Mouse (Mus musculus): ENCODE measurements around the gene Spsb1.

Gene Spsb1

GRCm38 (mm10) chr4:149855892-149856807, 98.7 kb downstream of the Spsb1 start:
- DNase-seq (ENCODE audit: low read depth) = peak; percentile 94

GRCm38 (mm10) chr4:149855180-149855891, 99.5 kb downstream of the Spsb1 start:
- peak; percentile 63 for DNase-seq (ENCODE audit: low read depth)

DNA sequence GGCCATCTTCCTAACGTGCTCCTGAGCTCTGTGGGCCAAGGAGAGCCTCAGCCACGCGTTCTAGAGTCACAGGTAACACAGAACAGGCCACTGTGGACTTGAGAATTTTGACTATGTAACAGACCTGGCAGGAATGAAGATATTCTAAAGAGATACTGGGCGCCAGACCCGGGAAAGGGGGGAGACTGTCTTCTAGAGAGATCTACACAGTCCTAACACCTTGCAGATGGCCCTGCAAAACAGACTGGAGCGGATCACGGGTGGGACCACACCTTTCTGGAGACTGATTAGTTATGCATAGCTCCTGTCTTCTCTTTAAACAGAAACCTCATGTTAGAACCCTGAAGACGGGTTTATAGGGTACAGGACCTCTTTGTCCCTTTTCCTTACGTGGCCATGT, 100.1 kb downstream of the Spsb1 start:
- DNase-seq (ENCODE audit: low read depth) = no peak

DNA sequence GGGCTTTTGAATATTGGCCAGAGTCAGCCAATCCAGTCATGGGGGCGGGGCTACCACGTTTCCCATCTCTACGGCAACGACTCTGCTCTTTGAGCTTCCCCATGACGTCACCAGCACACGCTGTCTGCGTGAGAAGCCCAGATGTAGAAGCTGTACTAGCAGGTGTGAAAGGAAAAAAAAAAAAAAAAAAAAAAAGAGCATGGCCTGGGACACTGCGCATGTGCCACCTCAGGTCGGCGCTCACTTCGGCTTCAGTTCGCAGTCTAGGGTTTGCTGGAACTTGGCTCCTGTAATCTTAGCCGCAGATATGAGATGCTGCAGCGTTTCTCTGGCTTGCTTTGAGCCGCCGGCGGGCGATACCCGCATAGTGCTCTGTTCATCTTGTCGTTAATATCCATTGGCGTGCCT, 100.5 kb downstream of the Spsb1 start:
- DNase-seq (ENCODE audit: low read depth) = peak; percentile 98

GRCm38 (mm10) chr4:149853698-149854284, 101.1 kb downstream of the Spsb1 start:
- no peak for DNase-seq (ENCODE audit: low read depth)

DNA sequence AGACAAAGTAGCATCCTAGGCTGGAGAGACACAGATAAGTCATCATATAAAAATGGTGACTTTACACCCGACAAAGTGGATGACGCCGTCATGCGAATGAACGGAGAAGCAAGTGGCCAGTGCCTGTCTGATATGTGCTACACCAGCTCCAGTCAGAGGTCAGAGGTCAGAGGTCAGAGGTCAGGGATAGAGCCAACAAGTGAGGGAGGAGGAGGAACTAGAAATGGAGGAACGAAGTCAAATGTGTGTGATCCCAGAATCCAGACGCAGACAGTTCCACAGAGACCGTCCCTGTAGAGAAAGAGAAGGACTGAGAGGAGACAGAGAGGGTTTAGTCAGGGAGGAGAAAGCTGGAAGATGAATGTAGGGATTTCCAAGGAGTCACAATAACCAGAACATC, 103.3 kb downstream of the Spsb1 start:
- DNase-seq (ENCODE audit: low read depth) = no peak

GRCm38 (mm10) chr4:149850674-149851073, 104.2 kb downstream of the Spsb1 start:
- DNase-seq (ENCODE audit: low read depth) = no peak

GRCm38 (mm10) chr4:149850045-149850444, 104.8 kb downstream of the Spsb1 start:
- peak; percentile 43 for DNase-seq (ENCODE audit: low read depth)

DNA sequence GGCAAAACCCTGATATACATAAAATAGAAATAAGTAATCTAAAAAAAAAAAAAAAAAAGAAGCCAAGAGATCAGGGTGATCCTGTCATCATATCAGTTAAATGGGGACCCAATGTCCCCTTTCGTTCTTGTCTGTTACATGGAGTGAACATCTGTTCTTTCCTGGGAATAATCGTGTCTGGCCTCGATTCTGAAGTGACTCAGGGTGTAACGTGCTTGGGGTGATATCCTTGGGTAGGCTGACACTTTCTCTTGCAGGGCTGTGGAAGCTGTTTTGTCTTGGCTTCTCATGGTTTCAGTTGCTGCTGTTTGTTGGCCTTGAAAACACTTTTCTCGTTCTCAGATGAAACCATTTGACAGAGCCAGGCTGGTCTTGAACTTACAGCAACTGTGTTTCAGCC, 105.8 kb downstream of the Spsb1 start:
- no peak for DNase-seq (ENCODE audit: low read depth)

- no peak for DNase-seq (ENCODE audit: low read depth)
Measured at GRCm38 (mm10) chr4:149846861-149847631, 107.8 kb downstream of the Spsb1 start.

Data from induced T-regulatory cell, adult 2 months (primary cell).